Mouse (Mus musculus) spleen, embryonic (tissue): Measurements from ENCODE around the gene Fgfrl1.

Experiments used
- CTCF ChIA-PET: fragments of 350-600 bp; sonication (Branson Sonifier 250); formaldehyde crosslinking; loops from one replicate; lab custom pipeline; 2022; lab: Charles Lee

Gene Fgfrl1

GRCm38 (mm10) chr5:108696542-108696941 lies 4.4 kb downstream of the Fgfrl1 start:
- CTCF ChIA-PET, result interaction anchor here (0.6 kb wide), 1 partner anchor 15 kb away, joined by 7 read pairs; no protein-coding TSS in a partner anchor

DNA sequence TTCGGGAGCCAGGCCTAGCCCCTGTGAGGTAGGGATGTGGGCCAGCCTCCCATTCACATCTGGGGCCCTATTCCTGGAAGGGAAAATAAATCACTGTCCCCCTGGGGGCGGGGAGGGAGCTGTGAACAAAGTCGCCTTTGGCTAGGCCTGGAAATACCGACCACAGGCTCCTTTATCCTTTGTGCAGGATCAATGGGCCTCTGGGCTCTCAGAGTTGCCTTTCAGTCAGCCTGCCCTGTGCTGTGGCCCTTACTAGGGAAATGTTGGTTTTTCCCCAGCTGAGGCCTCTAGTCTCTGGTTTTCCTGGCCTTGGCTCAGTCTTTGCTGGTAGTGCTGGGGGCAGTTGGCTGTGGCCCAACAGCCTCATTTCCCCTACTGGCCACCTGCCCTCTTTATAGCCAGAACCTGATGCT lies 5.2 kb downstream of the Fgfrl1 start:
- CTCF ChIA-PET, result no interaction called here

DNA sequence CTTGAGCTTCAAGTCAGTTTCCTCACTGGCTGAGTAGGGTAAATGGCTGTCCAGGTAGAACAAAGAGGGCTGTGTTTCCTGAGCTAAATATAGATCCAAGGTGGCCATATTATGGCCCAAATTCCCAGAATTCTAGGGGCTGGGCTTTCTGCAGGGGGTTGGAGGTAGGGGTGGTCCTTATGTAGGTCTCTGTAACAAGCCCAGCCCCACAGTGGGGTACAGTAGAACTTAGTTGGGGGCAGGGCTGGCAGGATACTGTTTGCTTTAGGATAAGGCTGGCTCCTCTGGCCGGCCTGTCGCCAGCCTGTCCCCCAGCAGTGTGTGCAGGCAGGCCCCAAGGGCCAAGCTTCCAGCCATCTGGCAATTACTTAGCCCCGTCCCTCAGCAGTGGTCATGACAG lies 8.2 kb downstream of the Fgfrl1 start:
- CTCF ChIA-PET, result no interaction called here

DNA sequence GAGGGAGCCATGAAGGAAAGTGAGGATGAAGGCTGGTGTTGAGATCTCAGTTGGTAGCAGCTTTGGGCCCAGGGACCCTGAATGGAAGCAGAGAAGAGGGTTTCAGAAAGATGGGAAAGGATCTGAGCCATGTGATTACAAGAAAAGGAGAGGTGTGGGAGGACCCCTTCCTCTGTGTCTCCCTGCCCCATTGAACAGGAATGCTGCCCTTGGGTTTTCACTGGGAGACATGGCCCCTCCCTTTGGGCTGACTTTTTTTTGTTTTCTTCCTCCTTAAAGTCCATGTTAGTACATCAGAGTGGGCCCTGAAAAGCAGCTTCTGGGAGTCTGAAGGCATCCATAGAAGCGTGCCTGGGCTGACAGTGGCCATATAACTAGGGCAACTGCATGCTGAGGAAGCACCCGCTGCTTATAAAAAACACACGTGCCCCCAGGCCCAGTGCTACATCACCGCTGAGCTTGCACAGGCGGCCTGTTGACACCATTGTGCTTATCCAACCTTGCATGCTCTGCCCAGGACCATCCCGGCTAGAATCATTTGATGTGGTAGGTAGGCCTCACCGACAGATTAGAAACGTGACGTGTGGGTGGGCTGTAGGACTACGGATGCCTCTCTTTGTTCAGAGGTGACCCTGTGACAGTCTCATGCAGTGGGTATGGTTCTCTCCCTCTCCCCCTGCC lies 9.3 kb downstream of the Fgfrl1 start:
- CTCF ChIA-PET, result no interaction called here

DNA sequence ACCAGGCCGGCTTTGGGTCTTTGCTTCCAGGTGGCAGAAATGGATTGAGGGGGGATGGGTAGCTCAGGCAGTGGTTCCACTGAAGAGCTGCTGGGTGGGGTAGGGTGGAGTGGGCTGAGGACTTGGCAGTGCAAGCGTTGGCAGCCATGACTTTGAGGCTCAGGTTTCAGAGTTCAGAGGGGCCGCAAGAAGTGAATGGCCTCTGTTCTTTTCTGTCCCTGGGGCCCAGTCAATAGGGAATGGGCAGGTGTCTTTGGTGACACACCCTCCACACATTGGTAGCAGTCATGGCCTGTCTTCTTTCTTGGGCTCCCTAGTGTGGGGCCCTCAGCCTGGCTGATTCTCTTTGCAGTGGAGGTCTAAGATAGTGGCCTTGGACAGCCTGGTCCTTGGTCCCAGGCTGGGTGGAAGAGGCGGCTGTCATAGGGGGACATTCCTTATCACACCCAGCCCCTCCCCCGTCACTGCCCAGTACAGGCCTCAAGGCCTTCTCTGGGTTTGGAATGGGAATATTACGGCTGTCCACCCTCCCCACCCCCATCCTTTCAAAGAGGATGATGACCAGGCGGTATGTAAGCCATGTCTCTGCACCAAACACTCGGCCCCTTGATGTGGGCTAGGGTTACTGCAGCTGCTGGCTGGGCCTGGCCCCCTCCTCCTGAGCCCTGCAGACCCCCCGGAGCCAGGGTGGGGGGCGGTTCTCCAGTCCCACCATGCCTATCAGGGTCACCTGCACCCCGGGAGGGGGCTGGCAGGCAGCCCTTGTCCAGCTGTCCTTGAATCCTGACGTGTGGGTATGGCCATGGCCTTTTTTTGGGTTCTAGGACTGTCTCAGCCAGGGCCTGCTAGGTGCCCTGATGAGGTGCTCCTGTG lies 11.8 kb downstream of the Fgfrl1 start:
- CTCF ChIA-PET, result no interaction called here

DNA sequence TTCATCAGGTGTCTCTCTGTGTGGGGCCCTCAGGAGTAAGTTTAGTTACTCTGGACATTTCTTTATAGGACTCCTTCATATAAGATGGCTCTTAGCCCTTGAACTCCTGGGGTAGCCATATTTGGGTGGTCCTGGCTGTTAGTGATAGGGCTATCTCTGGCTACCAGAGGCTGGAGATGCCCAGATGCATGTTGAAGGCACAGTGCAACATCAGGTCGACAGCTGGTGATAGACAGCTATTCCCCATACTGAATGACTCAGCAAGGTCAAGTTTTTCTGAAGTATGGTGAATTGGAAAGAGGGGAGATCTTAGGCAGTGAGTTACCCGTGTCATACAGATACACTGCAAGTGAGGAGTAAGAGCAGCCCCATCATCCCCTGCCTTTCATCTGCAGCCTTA lies 15.6 kb downstream of the Fgfrl1 start:
- CTCF ChIA-PET, result no interaction called here

DNA sequence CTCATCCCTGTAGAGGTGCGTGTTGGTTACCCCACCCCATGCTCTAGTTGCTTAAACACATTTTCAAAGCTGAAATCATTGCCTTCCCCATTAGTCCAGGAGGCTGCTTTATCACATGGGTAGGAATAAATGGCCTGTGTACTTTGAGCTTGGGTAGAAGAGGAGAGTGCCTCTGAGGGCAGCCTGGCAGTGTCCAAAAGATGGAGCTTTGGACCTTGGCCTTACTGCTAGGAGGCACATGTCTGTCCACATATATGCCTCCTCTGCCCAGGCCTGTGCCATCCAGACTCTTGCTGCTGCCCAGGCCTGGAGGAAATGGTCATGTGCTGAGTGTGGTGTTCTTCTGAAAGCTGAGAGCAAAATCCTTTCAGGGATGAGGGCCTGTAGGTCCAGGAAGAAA lies 16.2 kb downstream of the Fgfrl1 start:
- CTCF ChIA-PET, result no interaction called here

GRCm38 (mm10) chr5:108708981-108709731 lies 17.0 kb downstream of the Fgfrl1 start:
- CTCF ChIA-PET, result no interaction called here

DNA sequence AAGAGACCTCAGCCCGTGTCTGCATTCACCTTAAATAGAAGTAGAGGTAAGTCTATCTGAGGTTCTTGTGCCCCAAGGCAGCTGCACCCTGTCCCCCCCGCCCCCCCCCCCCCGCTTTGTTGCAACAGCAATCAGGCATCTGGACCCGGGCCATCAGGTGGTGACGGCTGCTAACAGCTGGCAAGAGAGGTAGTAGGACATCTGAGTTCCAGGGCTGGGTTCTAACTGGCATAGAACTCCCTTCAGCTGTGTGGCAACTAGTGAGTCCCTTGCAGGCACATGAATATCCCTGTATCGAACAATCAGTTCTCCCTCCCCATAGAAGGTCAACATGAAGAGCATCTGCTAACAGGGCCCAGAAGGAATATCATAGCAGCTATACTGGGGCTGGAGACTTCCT lies 19.8 kb downstream of the Fgfrl1 start:
- CTCF ChIA-PET, result no interaction called here

GRCm38 (mm10) chr5:108713096-108713495 lies 20.9 kb downstream of the Fgfrl1 start:
- CTCF ChIA-PET, result no interaction called here

GRCm38 (mm10) chr5:108713691-108714090 lies 21.5 kb downstream of the Fgfrl1 start:
- CTCF ChIA-PET, result no interaction called here

- CTCF ChIA-PET, result no interaction called here
These were observed 22.0 kb downstream of the Fgfrl1 start for GRCm38 (mm10) chr5:108714149-108714548.

DNA sequence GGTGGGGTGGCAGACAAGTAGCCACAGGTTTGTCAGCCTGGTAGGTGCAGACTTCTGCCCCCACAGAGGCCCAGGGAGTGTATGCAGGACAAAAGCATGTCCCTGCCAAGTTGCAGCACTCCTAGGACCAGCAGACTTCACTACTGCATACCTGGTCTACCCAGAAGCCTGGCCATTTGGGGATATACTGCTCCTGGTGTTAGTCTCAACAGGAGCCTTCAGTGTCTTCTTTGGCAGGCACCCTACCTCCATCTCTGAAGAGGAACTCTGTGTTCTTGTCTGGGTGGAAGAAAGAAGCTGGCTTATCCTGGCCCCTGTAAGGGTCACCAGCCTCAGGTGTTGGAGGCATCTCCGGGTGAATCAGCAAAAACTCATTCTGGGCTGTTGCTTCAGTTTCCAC lies 23.8 kb downstream of the Fgfrl1 start:
- CTCF ChIA-PET, result interaction anchor here (1.2 kb wide), 1 partner anchor 11 kb away, joined by 3 read pairs; no protein-coding TSS in a partner anchor

GRCm38 (mm10) chr5:108718051-108718450 lies 25.9 kb downstream of the Fgfrl1 start:
- CTCF ChIA-PET, result no interaction called here

DNA sequence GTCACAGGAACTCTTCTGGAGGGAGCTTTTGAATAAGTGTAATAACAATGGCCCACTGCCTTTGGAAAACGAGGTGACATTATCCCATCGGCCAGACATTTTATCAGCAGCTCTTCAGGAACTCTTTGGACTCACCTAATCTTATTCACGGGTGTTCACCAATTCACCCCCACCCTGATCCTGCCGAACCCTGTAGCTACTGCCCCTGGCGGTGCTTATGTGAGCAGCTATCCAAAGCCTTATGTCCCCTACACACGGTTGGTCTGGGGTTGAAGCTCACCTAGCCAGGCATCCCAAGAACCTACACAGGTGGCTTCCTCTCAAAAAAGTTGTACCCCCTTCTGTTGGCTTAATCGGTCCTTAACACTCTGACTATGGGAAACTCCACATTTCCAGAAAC lies 27.6 kb downstream of the Fgfrl1 start:
- CTCF ChIA-PET, result no interaction called here

- CTCF ChIA-PET, result interaction anchor here (0.6 kb wide), 2 partner anchors 15 to 84 kb away, joined by 3 read pairs; no protein-coding TSS in a partner anchor
These were observed 31.8 kb downstream of the Fgfrl1 start for GRCm38 (mm10) chr5:108724006-108724405.

DNA sequence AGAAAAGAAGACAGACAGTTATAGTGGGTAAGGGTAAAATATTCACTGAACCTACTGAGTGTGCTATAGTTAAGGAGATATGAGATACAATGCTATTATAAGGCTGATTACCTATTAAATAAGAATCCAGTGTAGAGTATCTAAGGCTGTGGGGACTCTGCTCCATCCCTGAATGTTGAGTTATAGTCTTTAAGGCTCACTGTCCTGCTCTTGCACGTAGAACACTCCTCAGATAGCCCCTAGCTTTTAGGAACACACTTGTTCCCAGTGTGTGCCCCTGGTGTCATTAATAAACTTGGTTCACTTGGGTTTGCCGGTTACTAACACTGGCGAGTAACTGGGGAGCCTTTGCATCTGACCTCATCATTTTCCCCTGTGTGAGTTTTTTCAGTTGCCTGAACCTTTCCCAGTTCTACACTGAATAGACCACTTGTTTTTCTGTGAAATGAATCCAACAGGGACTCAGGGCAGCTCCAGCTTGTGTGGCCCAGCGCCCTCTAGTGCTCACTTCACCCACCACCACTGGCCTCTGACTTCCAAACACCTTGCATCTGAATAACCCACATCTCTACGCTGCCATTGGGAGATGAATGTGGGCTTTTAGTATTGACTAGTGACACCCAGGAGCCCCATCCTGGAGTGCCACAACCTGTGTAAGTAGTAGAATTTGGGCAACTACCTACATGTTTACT lies 34.5 kb downstream of the Fgfrl1 start:
- CTCF ChIA-PET, result interaction anchor here (1.3 kb wide), 1 partner anchor 11 kb away, joined by 3 read pairs; no protein-coding TSS in a partner anchor

GRCm38 (mm10) chr5:108727425-108727824 lies 35.2 kb downstream of the Fgfrl1 start:
- CTCF ChIA-PET, result interaction anchor here (0.6 to 1.3 kb wide), 2 partner anchors 11 to 561 kb away, joined by 3 to 4 read pairs; no protein-coding TSS in a partner anchor

- CTCF ChIA-PET, result no interaction called here
These were observed 49.7 kb downstream of the Fgfrl1 start for GRCm38 (mm10) chr5:108741844-108742243.

- CTCF ChIA-PET, result no interaction called here
These were observed 50.4 kb downstream of the Fgfrl1 start for GRCm38 (mm10) chr5:108742596-108742995.

DNA sequence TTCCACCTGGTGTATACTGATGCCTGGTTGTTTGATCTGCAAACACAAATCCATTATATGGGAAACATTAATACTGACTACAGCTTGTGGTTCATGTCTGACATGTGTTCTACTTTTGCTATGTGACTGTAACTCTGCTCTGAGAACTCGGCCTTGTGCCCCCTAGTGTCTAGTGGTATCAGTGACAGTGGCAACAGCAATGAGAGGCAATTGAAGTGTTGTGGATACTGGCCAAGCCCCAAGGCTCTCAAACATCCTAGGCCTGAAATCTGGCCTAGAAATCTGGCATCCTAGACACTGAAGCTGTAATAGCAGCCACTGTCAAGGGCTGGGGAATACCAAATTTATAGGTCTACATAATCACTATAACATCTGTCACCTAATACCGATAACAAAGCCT lies 51.7 kb downstream of the Fgfrl1 start:
- CTCF ChIA-PET, result no interaction called here
